ENCODE assay signal across 15 mouse cellular contexts in genomic region chr3:53727737-53728136, GRCm38 (mm10).
"Had no signal": no experiment of that assay in that cellular context is flagged by ENCODE, and none has a peak within 500 bp of the region (broad histone marks: within the 10 kb centered on the region; RNA-seq: fewer than 3 reads in every experiment).

No protein-coding gene starts in this region.

- H3K36me3 ChIP-seq: intestine, embryonic 15.5 days; limb, embryonic 10.5 days; liver, embryonic 15.5 days; midbrain, embryonic 15.5 days; neural tube, embryonic 13.5 days had no signal

- H3K4me1 ChIP-seq: intestine, embryonic 15.5 days; liver, embryonic 15.5 days; megakaryocyte, embryonic 14.5 days; midbrain, embryonic 15.5 days; neural tube, embryonic 13.5 days had no signal

- H3K27me3 ChIP-seq: intestine, embryonic 15.5 days; liver, embryonic 15.5 days; megakaryocyte, embryonic 14.5 days; midbrain, embryonic 15.5 days; neural tube, embryonic 13.5 days had no signal

- H3K9me3 ChIP-seq: intestine, embryonic 15.5 days; limb, embryonic 10.5 days; liver, embryonic 15.5 days; midbrain, embryonic 15.5 days; neural tube, embryonic 13.5 days had no signal

- DNase-seq: kidney, adult 8-10 months; kidney, postnatal 25 days; layer of hippocampus, adult 9-11 months; lung, embryonic 14.5 days; lung, postnatal 14 days; thymus, postnatal 36 days had no signal

- H3K9ac ChIP-seq: intestine, embryonic 15.5 days; liver, embryonic 15.5 days; lung, embryonic 14.5 days; midbrain, embryonic 15.5 days; neural tube, embryonic 13.5 days had no signal

- ATAC-seq: intestine, embryonic 15.5 days; midbrain, embryonic 15.5 days had no signal

- H3K27ac ChIP-seq: intestine, embryonic 15.5 days; limb, embryonic 10.5 days; liver, embryonic 15.5 days; macrophage; midbrain, embryonic 15.5 days; neural tube, embryonic 13.5 days had no signal

- H3K4me3 ChIP-seq: intestine, embryonic 15.5 days; limb, embryonic 10.5 days; liver, embryonic 15.5 days; megakaryocyte, embryonic 14.5 days; midbrain, embryonic 15.5 days; neural tube, embryonic 13.5 days had no signal

- H3K4me2 ChIP-seq: intestine, embryonic 15.5 days; liver, embryonic 11.5 days; liver, embryonic 15.5 days; lung, embryonic 14.5 days; midbrain, embryonic 11.5 days; midbrain, embryonic 15.5 days; neural tube, embryonic 13.5 days had no signal
